Mouse (Mus musculus): ENCODE measurements around the gene Col11a2. TPM values are rescaled to one million over a fixed set of nuclear protein-coding genes. Genes with fewer than 3 reads are reported as not detected.
"Not testable (repeated sequence)": the region's sequence is repeated elsewhere in the genome, so short reads cannot be mapped to it uniquely, and the experiment has no call there.

Col11a2 gene
- total RNA-seq (2014; fragmentation: Nextera tagmentation) (2.1 and 3.4 TPM in 2 replicates), total RNA-seq (2017) (1.2 and 3.4 TPM in 2 replicates)

DNA sequence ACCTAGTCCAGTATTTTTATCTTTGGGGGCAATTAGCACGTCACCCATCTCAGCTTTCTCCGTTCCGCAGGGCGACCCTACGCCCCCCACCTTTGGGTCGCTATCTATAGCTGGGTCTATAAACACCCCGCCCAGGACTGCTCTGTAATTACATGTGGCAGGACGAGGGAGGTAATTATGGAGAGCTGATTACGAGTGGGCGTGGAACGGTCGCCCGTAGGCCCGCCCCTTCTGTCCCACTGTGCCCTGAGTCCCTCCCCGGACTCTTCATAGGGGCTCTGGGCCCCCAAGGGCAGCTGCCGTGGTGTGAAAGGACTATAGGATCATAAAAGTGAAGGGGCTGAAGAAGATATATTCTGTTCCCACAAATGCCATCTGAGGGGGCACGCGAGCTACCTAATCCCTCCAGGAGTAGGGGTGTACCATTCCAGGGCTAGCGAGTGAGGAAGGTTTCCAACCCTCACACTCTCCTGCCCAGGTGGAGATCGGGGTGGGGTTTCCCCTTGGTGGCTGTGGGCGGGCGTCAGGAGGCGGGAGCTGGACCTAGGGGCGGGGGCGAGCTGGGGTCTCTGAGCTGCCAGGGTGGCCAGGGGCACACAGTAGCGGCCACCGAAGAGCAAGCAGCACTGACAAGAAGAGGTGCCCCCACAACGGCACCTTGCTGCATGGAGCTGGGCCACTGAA, at the start of gene Col11a2:
Col11a2 (plus strand) TSS at position 560 of the 684 bp plus-strand sequence.
- no peak; the same call in 1 of the 2 replicates for ATAC-seq (replicated peaks; ENCODE audit: poor library complexity, severe bottlenecking)

GRCm38 (mm10) chr17:33991788-33992664, 47.2 kb upstream of the Col11a2 start:
- peak; percentile 70 for ATAC-seq (replicated peaks; ENCODE audit: poor library complexity, severe bottlenecking)

DNA sequence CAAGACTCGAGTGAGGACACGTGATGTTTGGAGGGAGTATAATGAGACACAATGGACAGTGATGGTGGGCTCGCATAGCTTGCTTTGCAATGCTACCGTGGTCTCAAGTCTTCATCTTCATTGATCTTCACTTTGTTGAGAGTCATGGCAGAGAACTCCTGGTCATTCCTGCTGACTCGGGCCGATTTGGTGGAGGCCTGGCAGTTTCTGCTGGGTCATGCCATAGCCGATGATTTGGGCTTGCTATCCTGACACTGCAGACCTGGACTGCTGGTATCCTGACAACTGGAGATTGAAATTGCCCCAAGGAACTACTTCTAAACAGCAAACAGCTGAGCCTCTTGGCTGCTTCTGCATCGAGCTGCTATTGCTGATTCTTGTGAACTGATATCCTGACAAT, 44.3 kb upstream of the Col11a2 start:
- no peak for ATAC-seq (replicated peaks; ENCODE audit: poor library complexity, severe bottlenecking)

- ATAC-seq (replicated peaks; ENCODE audit: poor library complexity, severe bottlenecking): no peak
Observed at GRCm38 (mm10) chr17:33995651-33996050, 43.6 kb upstream of the Col11a2 start.

GRCm38 (mm10) chr17:33997025-33997424, 42.2 kb upstream of the Col11a2 start:
- not testable (repeated sequence) for ATAC-seq (replicated peaks; ENCODE audit: poor library complexity, severe bottlenecking)

GRCm38 (mm10) chr17:33998697-33999096, 40.5 kb upstream of the Col11a2 start:
- ATAC-seq (replicated peaks; ENCODE audit: poor library complexity, severe bottlenecking): not testable (repeated sequence)

GRCm38 (mm10) chr17:33999341-34000149, 39.7 kb upstream of the Col11a2 start:
- ATAC-seq (replicated peaks; ENCODE audit: poor library complexity, severe bottlenecking): no peak

DNA sequence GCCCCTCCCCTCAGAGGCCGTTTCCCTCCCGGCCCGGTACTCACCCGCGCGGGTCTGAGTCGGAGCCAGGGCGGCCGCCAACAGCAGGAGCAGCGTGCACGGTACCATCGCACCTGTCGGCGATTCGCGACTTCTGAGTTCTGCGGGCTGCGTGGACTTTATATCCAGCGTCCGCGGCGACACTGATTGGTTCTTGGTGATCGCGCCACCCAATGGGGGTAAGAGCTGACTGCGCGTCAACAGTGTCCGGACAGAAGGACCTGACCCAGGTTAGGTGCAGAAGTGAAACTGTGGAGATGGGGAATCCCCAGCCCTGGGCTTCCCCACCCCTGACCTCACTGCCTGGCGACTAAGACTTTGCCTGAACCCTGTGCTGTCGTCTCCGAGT, 39.1 kb upstream of the Col11a2 start, which contains the start of gene H2-K1:
H2-K1 (minus strand) TSS at position 198 of the 388 bp plus-strand sequence.
- ATAC-seq (replicated peaks; ENCODE audit: poor library complexity, severe bottlenecking): peak; percentile 96

- ATAC-seq (replicated peaks; ENCODE audit: poor library complexity, severe bottlenecking): not testable (repeated sequence)
Observed at GRCm38 (mm10) chr17:34000796-34001195, 38.4 kb upstream of the Col11a2 start.

DNA sequence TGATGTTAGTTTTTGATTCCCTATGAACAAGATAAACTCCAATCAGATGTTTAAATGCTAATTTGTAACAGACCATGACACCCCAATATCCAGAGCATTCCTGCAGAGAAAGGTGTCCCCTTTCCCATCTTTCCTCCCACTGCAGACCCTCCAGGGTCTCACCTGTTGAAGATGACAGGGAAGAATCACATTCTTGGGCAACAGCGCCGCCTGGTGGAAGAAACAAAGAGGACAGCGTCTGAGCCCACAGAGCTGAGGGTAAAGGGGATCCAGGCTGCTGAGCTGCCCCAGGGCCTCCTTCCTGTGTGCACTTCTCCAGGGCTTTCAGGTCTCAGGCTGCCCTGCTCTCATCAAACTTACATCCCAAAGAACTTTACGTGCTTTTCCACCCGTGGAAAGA, 35.8 kb upstream of the Col11a2 start:
- no peak for ATAC-seq (replicated peaks; ENCODE audit: poor library complexity, severe bottlenecking)

- ATAC-seq (replicated peaks; ENCODE audit: poor library complexity, severe bottlenecking): no peak
Observed at GRCm38 (mm10) chr17:34006570-34006969, 32.7 kb upstream of the Col11a2 start.

- ATAC-seq (replicated peaks; ENCODE audit: poor library complexity, severe bottlenecking): no peak
Observed at GRCm38 (mm10) chr17:34010156-34010555, 29.1 kb upstream of the Col11a2 start.

- ATAC-seq (replicated peaks; ENCODE audit: poor library complexity, severe bottlenecking): no peak
Observed at GRCm38 (mm10) chr17:34013436-34013835, 25.8 kb upstream of the Col11a2 start.

DNA sequence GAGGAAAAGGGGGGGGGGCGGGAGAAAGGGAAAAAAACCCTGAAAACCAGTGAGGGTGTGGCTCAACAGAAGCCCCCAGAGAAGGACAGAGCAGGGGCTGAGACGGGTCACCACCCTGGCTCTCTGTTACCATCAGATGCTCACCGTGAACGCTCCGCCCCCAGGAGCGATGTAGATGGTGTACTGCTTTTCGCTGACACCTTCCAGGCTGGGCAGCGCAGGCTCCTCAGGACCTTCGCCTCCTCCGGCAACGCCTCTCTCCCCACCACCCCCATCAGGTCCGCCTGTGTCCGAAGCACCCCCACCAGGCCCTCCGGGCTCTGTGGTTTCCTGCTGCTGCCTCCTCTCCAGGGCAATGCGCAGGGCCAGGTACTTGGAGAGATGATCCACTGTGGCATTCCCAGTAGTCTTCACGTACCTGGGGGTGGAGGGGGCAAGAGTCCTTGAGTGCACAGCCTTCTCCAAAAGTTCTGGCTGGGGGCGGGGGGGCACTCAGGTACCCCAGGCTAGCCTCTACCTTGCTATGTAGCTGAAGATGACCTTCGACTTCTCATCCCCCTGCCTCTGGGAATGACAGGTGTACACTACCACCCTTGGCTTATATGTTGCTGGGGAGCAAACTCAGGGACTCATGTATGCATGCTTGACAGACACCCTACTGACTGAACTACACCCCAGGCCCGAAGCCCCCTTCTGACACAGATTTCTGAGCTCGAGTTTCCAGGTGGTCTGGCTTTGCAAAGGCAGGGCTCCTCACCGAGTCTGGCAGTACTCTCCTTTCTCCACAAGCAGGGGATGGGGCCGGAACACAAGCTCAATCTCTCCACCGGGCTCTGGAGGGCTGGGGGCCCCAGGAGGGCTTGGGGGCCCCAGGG, 17.5 kb upstream of the Col11a2 start:
- ATAC-seq (replicated peaks; ENCODE audit: poor library complexity, severe bottlenecking): no peak

- no peak for ATAC-seq (replicated peaks; ENCODE audit: poor library complexity, severe bottlenecking)
Observed at GRCm38 (mm10) chr17:34022414-34022783, 16.8 kb upstream of the Col11a2 start.

DNA sequence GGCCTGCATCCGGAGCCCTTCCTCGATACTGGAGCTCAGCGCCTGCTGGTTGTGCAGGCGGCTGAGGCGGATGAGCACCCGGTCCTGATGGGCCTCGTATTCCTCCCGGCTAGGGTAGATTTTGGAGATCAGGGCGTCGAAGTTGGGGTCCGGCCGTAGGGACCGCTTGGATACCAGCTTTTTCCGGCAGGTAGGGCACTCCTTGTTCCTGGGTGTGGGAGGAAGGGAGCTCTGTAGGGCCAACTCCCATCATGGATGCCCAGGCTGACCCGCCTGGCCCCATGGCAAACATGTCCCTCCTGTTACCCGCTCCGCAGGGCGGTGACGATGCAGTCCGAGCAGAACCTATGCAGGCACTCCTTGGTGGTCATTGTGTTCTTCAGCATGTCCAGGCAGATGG, 16.2 kb upstream of the Col11a2 start:
- no peak for ATAC-seq (replicated peaks; ENCODE audit: poor library complexity, severe bottlenecking)

GRCm38 (mm10) chr17:34023678-34024077, 15.6 kb upstream of the Col11a2 start:
- no peak for ATAC-seq (replicated peaks; ENCODE audit: poor library complexity, severe bottlenecking)

GRCm38 (mm10) chr17:34024317-34024821, 14.9 kb upstream of the Col11a2 start, which contains the start of gene Ring1:
Gene Ring1, minus strand, starts transcription at chr17:34024680.
- peak; percentile 36 for ATAC-seq (replicated peaks; ENCODE audit: poor library complexity, severe bottlenecking)
